Mouse (Mus musculus): ENCODE measurements around the gene Rabl3.

GRCm38 (mm10) chr16:37597412-37597811, 57.7 kb downstream of the Rabl3 start:
- no peak for TF ChIP-seq POLR2AphosphoS5 (IDR thresholded peaks at IDR 0.05; ENCODE audit: borderline replicate concordance, low read depth, low read length)
- no peak for TF ChIP-seq EP300 (IDR thresholded peaks at IDR 0.05; ENCODE audit: low read depth in 1 of 2, low read length in 2 of 2)
- no peak for TF ChIP-seq CTCF (IDR thresholded peaks at IDR 0.05 in 2 of 3, conservative IDR thresholded peaks at IDR 0.05 in 1 of 3; ENCODE audit: control insufficient read depth in 1 of 3, insufficient read depth in 1 of 3, low read depth in 2 of 3, low read length in 3 of 3, poor library complexity in 1 of 3, severe bottlenecking in 1 of 3)
- TF ChIP-seq MAX (IDR thresholded peaks at IDR 0.05; ENCODE audit: low read length), result no peak
- no peak for TF ChIP-seq MAZ (IDR thresholded peaks at IDR 0.05; ENCODE audit: low read depth, low read length)
- TF ChIP-seq POLR2A (IDR thresholded peaks at IDR 0.05; ENCODE audit: control insufficient read depth in 1 of 2, insufficient read depth in 1 of 2, low read depth in 1 of 2, low read length in 2 of 2, poor library complexity in 1 of 2), result no peak
- no peak for TF ChIP-seq MYC (IDR thresholded peaks at IDR 0.05; ENCODE audit: low read depth, low read length)
- TF ChIP-seq USF2 (IDR thresholded peaks at IDR 0.05; ENCODE audit: borderline replicate concordance in 1 of 2, insufficient read depth in 1 of 2, low read depth in 1 of 2, low read length in 2 of 2), result no peak
- TF ChIP-seq MEF2A (IDR thresholded peaks at IDR 0.05; ENCODE audit: extremely low read depth, insufficient replicate concordance, low read depth, low read length, poor library complexity, severe bottlenecking), result no peak
- TF ChIP-seq GABPA (IDR thresholded peaks at IDR 0.05; ENCODE audit: low read depth, low read length), result no peak
- no peak for TF ChIP-seq TCF12 (IDR thresholded peaks at IDR 0.05; ENCODE audit: low read depth, low read length)

Data from MEL (cell line).